In genomic region chr8:73324667-73325066, GRCm38 (mm10) we compare ENCODE assay signal across 11 mouse cellular contexts. TPM values are rescaled to one million over a fixed set of nuclear protein-coding genes. Genes with fewer than 3 reads are reported as not detected.
DNase-seq lines count a peak whose midpoint lies in the region; ATAC-seq lines count a peak whose summit lies in the region.
"Had no signal": no experiment of that assay in that cellular context is flagged by ENCODE, and none has a peak within 500 bp of the region (broad histone marks: within the 10 kb centered on the region; RNA-seq: fewer than 3 reads in every experiment).

No protein-coding gene starts in this region.

- DNase-seq in heart, adult 11 months: peak; percentile 91
- no peak for DNase-seq in heart, postnatal 36 days
- peak; percentile 62 for DNase-seq in 3134 (ENCODE audit: extremely low read depth, insufficient read length, low spot score)
- DNase-seq in adrenal gland, adult 8-10 months: peak; percentile 77
- DNase-seq in cerebellum, adult 8-10 months: peak; percentile 64
- no peak for DNase-seq in lung, adult 18-20 months
- DNase-seq in urinary bladder, postnatal 25 days (ENCODE audit: low spot score): no peak
- DNase-seq: kidney, adult 11 months; lung, postnatal 4 days; right cerebral cortex, adult 18-20 months had no signal

- no peak for ATAC-seq in CD4-positive, CD25-positive, alpha-beta regulatory T cell, adult 4 months

- intact Hi-C loops in heart, postnatal 36 days (cut with DNase I): no loop called here

RNA-seq across cellular contexts. Expression of gene Large1, which starts 28.7 kb away (rescaled TPM):
- 10 to 100 TPM; 36.9 to 37.8 TPM for total RNA-seq in heart, postnatal 36 days (2021)
- 10 to 100 TPM; 27.9 to 31.7 (median 29.1) TPM for total RNA-seq in adrenal gland, adult 8-10 months (2022)
- polyA plus RNA-seq in CD4-positive, CD25-positive, alpha-beta regulatory T cell, adult 4 months (2017; shearing (Covaris generic)): under 1 TPM in 1 of 2 experiments, not detected in 1; 0.32 TPM

Comparison
In these comparisons a context has a peak if more than half of its experiments do, and no peak if none do; other contexts are left out.
1. DNase-seq: peak in heart, adult 11 months (single experiment), 3134 (single experiment), adrenal gland, adult 8-10 months (single experiment) and cerebellum, adult 8-10 months (single experiment); none in heart, postnatal 36 days (0 of 2), lung, adult 18-20 months (0 of 2) and urinary bladder, postnatal 25 days (single experiment).